Mouse (Mus musculus): ENCODE data around the gene Ckm. TPM values are rescaled to one million over a fixed set of nuclear protein-coding genes. Genes with fewer than 3 reads are reported as not detected.

The Ckm gene
- polyA plus RNA-seq, 1 experiment from 2014 or later = 910 TPM

GRCm38 (mm10) chr7:19455819-19456495 lies 51.4 kb downstream of the Ckm start:
- Histone ChIP-seq H3K9ac (ENCODE audit: low read length) (no peak overlapping the region; the same call in 1 of the 2 replicates), H3K9me3 (ENCODE audit: control insufficient read depth, low read length) (no peaks in the 10 kb centered on the region), H3K27me3 (ENCODE audit: control insufficient read depth, insufficient read depth, low read length) (no peaks in the 10 kb centered on the region), H3K4me2 (ENCODE audit: low read length) (no peak overlapping the region), H3K4me3 (ENCODE audit: control insufficient read depth in 1 of 2, insufficient read depth in 1 of 2, low read depth in 1 of 2, low read length in 2 of 2) (no peak overlapping the region), H3K36me3 (ENCODE audit: control insufficient read depth, insufficient read depth, low read length) (peaks cover 18% of the 10 kb centered on the region), H3K4me1 (ENCODE audit: control insufficient read depth in 2 of 2, insufficient read depth in 2 of 2, low read length in 2 of 2) (peaks cover 9 to 25% of the 10 kb centered on the region in 2 experiments), H3K27ac (replicated peaks in 1 of 2; ENCODE audit: control insufficient read depth in 1 of 2, insufficient read depth in 1 of 2, low read depth in 2 of 2, low read length in 2 of 2) (no peak overlapping the region)
- no peak for ATAC-seq (ENCODE audit: insufficient number of reproducible peaks, insufficient read depth, low FRiP score, low read depth)
- 48% methylated on average over 11 of the region's 11 CpGs for WGBS

- Histone ChIP-seq H3K27ac (replicated peaks in 1 of 2; ENCODE audit: control insufficient read depth in 1 of 2, insufficient read depth in 1 of 2, low read depth in 2 of 2, low read length in 2 of 2) (no peak overlapping the region), H3K4me2 (ENCODE audit: low read length) (peak overlapping the region; percentile 96), H3K9me3 (ENCODE audit: control insufficient read depth, low read length) (no peaks in the 10 kb centered on the region), H3K9ac (ENCODE audit: low read length) (no peak overlapping the region; the same call in 1 of the 2 replicates), H3K4me3 (ENCODE audit: control insufficient read depth in 1 of 2, insufficient read depth in 1 of 2, low read depth in 1 of 2, low read length in 2 of 2) (peak overlapping the region in 1 of 2 experiments; percentile 99; a peak in 1 of 4 replicates), H3K27me3 (ENCODE audit: control insufficient read depth, insufficient read depth, low read length) (no peaks in the 10 kb centered on the region), H3K4me1 (ENCODE audit: control insufficient read depth in 2 of 2, insufficient read depth in 2 of 2, low read length in 2 of 2) (peaks cover 9 to 25% of the 10 kb centered on the region in 2 experiments), H3K36me3 (ENCODE audit: control insufficient read depth, insufficient read depth, low read length) (peaks cover 12% of the 10 kb centered on the region)
- ATAC-seq (ENCODE audit: insufficient number of reproducible peaks, insufficient read depth, low FRiP score, low read depth) = no peak
- WGBS = 95% methylated on average over 7 of the region's 7 CpGs
These were observed 52.1 kb downstream of the Ckm start for GRCm38 (mm10) chr7:19456628-19457027.

GRCm38 (mm10) chr7:19457414-19458071 lies 53.0 kb downstream of the Ckm start:
- WGBS = 9% methylated on average over 14 of the region's 14 CpGs
- Histone ChIP-seq H3K9me3 (ENCODE audit: control insufficient read depth, low read length) (no peaks in the 10 kb centered on the region), H3K4me2 (ENCODE audit: low read length) (peak overlapping the region; percentile 96), H3K4me1 (ENCODE audit: control insufficient read depth in 2 of 2, insufficient read depth in 2 of 2, low read length in 2 of 2) (peaks cover 9 to 25% of the 10 kb centered on the region in 2 experiments), H3K36me3 (ENCODE audit: control insufficient read depth, insufficient read depth, low read length) (peaks cover 8% of the 10 kb centered on the region; the same call in 1 of the 2 replicates), H3K27me3 (ENCODE audit: control insufficient read depth, insufficient read depth, low read length) (no peaks in the 10 kb centered on the region), H3K4me3 (ENCODE audit: control insufficient read depth in 1 of 2, insufficient read depth in 1 of 2, low read depth in 1 of 2, low read length in 2 of 2) (peak overlapping the region; percentile 91 to 99), H3K9ac (ENCODE audit: low read length) (peak overlapping the region; percentile 93), H3K27ac (replicated peaks in 1 of 2; ENCODE audit: control insufficient read depth in 1 of 2, insufficient read depth in 1 of 2, low read depth in 2 of 2, low read length in 2 of 2) (peak overlapping the region in 1 of 2 experiments; percentile 88; a peak in 2 of 4 replicates)
- ATAC-seq (ENCODE audit: insufficient number of reproducible peaks, insufficient read depth, low FRiP score, low read depth) = no peak

- Histone ChIP-seq H3K27me3 (ENCODE audit: control insufficient read depth, insufficient read depth, low read length) (no peaks in the 10 kb centered on the region), H3K9me3 (ENCODE audit: control insufficient read depth, low read length) (no peaks in the 10 kb centered on the region), H3K4me3 (ENCODE audit: control insufficient read depth in 1 of 2, insufficient read depth in 1 of 2, low read depth in 1 of 2, low read length in 2 of 2) (peak overlapping the region; percentile 91 to 99), H3K9ac (ENCODE audit: low read length) (peak overlapping the region; percentile 93), H3K36me3 (ENCODE audit: control insufficient read depth, insufficient read depth, low read length) (peaks cover 8% of the 10 kb centered on the region; the same call in 1 of the 2 replicates), H3K27ac (replicated peaks in 1 of 2; ENCODE audit: control insufficient read depth in 1 of 2, insufficient read depth in 1 of 2, low read depth in 2 of 2, low read length in 2 of 2) (peak overlapping the region; percentile 63 to 88; a peak in 2 of 4 replicates), H3K4me2 (ENCODE audit: low read length) (peak overlapping the region; percentile 96), H3K4me1 (ENCODE audit: control insufficient read depth in 2 of 2, insufficient read depth in 2 of 2, low read length in 2 of 2) (peaks cover 9 to 25% of the 10 kb centered on the region in 2 experiments)
- ATAC-seq (ENCODE audit: insufficient number of reproducible peaks, insufficient read depth, low FRiP score, low read depth) = peak; percentile 58
- WGBS = under 1% methylated on average over 19 of the region's 31 CpGs
These were observed 53.5 kb downstream of the Ckm start for GRCm38 (mm10) chr7:19458072-19458486.

GRCm38 (mm10) chr7:19458591-19459111 lies 54.1 kb downstream of the Ckm start, which contains the start of gene Mark4:
Mark4 (minus strand) TSS chr7:19458821.
- H3K9ac ChIP-seq (ENCODE audit: low read length) = peak within 1 kb of the TSS; percentile 93
- H3K9me3 ChIP-seq (ENCODE audit: control insufficient read depth, low read length) = no peaks in the 10 kb centered on the region
- H3K4me3 ChIP-seq (ENCODE audit: control insufficient read depth in 1 of 2, insufficient read depth in 1 of 2, low read depth in 1 of 2, low read length in 2 of 2) = peak within 1 kb of the TSS; percentile 91 to 99
- peaks cover 9 to 25% of the 10 kb centered on the region in 2 experiments for H3K4me1 ChIP-seq (ENCODE audit: control insufficient read depth in 2 of 2, insufficient read depth in 2 of 2, low read length in 2 of 2)
- under 1% methylated on average over 26 of the region's 42 CpGs for WGBS
- H3K4me2 ChIP-seq (ENCODE audit: low read length) = peak within 1 kb of the TSS; percentile 96
- peaks cover 8% of the 10 kb centered on the region; the same call in 1 of the 2 replicates for H3K36me3 ChIP-seq (ENCODE audit: control insufficient read depth, insufficient read depth, low read length)
- H3K27ac ChIP-seq (replicated peaks in 1 of 2; ENCODE audit: control insufficient read depth in 1 of 2, insufficient read depth in 1 of 2, low read depth in 2 of 2, low read length in 2 of 2) = peak within 1 kb of the TSS; percentile 75 to 88
- peak; percentile 84 for ATAC-seq (ENCODE audit: insufficient number of reproducible peaks, insufficient read depth, low FRiP score, low read depth)
- no peaks in the 10 kb centered on the region for H3K27me3 ChIP-seq (ENCODE audit: control insufficient read depth, insufficient read depth, low read length)

GRCm38 (mm10) chr7:19459144-19459870 lies 54.7 kb downstream of the Ckm start:
- H3K9ac ChIP-seq (ENCODE audit: low read length) = peak overlapping the region; percentile 93
- H3K36me3 ChIP-seq (ENCODE audit: control insufficient read depth, insufficient read depth, low read length) = peaks cover 8% of the 10 kb centered on the region; the same call in 1 of the 2 replicates
- H3K27me3 ChIP-seq (ENCODE audit: control insufficient read depth, insufficient read depth, low read length) = no peaks in the 10 kb centered on the region
- ATAC-seq (ENCODE audit: insufficient number of reproducible peaks, insufficient read depth, low FRiP score, low read depth) = 0 out of 2 replicates have a peak, but pooled peaks have one; percentile 0
- WGBS = 22% methylated on average over 6 of the region's 6 CpGs
- peak overlapping the region; percentile 66 to 99 for H3K4me3 ChIP-seq (ENCODE audit: control insufficient read depth in 1 of 2, insufficient read depth in 1 of 2, low read depth in 1 of 2, low read length in 2 of 2)
- H3K9me3 ChIP-seq (ENCODE audit: control insufficient read depth, low read length) = no peaks in the 10 kb centered on the region
- peak overlapping the region; percentile 96 for H3K4me2 ChIP-seq (ENCODE audit: low read length)
- peaks cover 10 to 29% of the 10 kb centered on the region in 2 experiments for H3K4me1 ChIP-seq (ENCODE audit: control insufficient read depth in 2 of 2, insufficient read depth in 2 of 2, low read length in 2 of 2)
- peak overlapping the region; percentile 61 to 75 for H3K27ac ChIP-seq (replicated peaks in 1 of 2; ENCODE audit: control insufficient read depth in 1 of 2, insufficient read depth in 1 of 2, low read depth in 2 of 2, low read length in 2 of 2)

- WGBS = 70% methylated on average over 1 of the region's 1 CpGs
- Histone ChIP-seq H3K4me1 (ENCODE audit: control insufficient read depth in 2 of 2, insufficient read depth in 2 of 2, low read length in 2 of 2) (peaks cover 20 to 34% of the 10 kb centered on the region in 2 experiments), H3K9me3 (ENCODE audit: control insufficient read depth, low read length) (no peaks in the 10 kb centered on the region), H3K27ac (replicated peaks in 1 of 2; ENCODE audit: control insufficient read depth in 1 of 2, insufficient read depth in 1 of 2, low read depth in 2 of 2, low read length in 2 of 2) (no peak overlapping the region), H3K27me3 (ENCODE audit: control insufficient read depth, insufficient read depth, low read length) (peaks cover under 1% of the 10 kb centered on the region; the same call in 1 of the 2 replicates), H3K9ac (ENCODE audit: low read length) (no peak overlapping the region), H3K36me3 (ENCODE audit: control insufficient read depth, insufficient read depth, low read length) (peaks cover 7% of the 10 kb centered on the region; the same call in 1 of the 2 replicates), H3K4me3 (ENCODE audit: control insufficient read depth in 1 of 2, insufficient read depth in 1 of 2, low read depth in 1 of 2, low read length in 2 of 2) (no peak overlapping the region), H3K4me2 (ENCODE audit: low read length) (no peak overlapping the region)
- no peak for ATAC-seq (ENCODE audit: insufficient number of reproducible peaks, insufficient read depth, low FRiP score, low read depth)
These were observed 55.9 kb downstream of the Ckm start for GRCm38 (mm10) chr7:19460500-19460899.
